Mouse (Mus musculus): ENCODE measurements at regions not wholly inside any gene's neighbourhood (a gene's known extent, or its start where the extent isn't known, plus 50 kb on each side); places are given as distances from the start of the nearest gene placed in this dataset.

DNA sequence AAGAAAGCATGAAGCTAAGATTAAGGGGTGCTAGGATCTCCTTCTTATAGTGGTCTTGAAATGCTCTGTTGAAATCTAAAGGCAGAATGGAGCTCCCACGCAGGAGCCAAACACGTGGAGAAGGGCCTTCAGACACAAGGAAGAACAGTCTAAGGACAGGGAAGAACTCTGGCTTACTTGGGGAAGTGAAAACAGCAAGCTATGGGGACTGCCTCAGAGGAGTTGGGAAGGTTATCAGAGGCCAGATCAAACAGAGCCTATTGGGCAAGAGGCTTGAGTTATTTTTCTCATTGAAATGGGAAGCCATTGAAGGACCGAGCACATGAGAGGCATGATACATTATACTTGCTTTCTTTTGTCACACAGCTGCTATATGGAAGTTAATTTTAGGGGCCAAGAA is 181.9 kb downstream of the Gm826 start:
- H3K27ac ChIP-seq (ENCODE audit: low read depth, low read length): no peak overlapping the region
- H3K4me2 ChIP-seq (replicated peaks; ENCODE audit: low read depth, low read length): no peak overlapping the region
- H3K36me3 ChIP-seq (ENCODE audit: control insufficient read depth, insufficient read depth, low read length): no peaks in the 10 kb centered on the region
- H3K4me3 ChIP-seq (ENCODE audit: low read depth, low read length): no peak overlapping the region
- DNase-seq (ENCODE audit: low spot score) (no peak), ATAC-seq (ENCODE audit: low FRiP score) (no peak)
- WGBS: 84% methylated on average over 3 of the region's 3 CpGs
- H3K9me3 ChIP-seq (ENCODE audit: control insufficient read depth, low read length): no peaks in the 10 kb centered on the region
- no peak overlapping the region for H3K9ac ChIP-seq (ENCODE audit: low read depth, low read length)
- no peaks in the 10 kb centered on the region for H3K4me1 ChIP-seq (replicated peaks; ENCODE audit: control insufficient read depth, insufficient read depth, low read length)
- H3K27me3 ChIP-seq (ENCODE audit: control insufficient read depth, insufficient read depth, low read length): no peaks in the 10 kb centered on the region

GRCm38 (mm10) chr2:160148936-160149335 is 185.0 kb downstream of the Gm826 start:
- WGBS: 92% methylated on average over 3 of the region's 3 CpGs
- no peaks in the 10 kb centered on the region for H3K4me1 ChIP-seq (replicated peaks; ENCODE audit: control insufficient read depth, insufficient read depth, low read length)
- no peak for ATAC-seq (ENCODE audit: low FRiP score)

DNA sequence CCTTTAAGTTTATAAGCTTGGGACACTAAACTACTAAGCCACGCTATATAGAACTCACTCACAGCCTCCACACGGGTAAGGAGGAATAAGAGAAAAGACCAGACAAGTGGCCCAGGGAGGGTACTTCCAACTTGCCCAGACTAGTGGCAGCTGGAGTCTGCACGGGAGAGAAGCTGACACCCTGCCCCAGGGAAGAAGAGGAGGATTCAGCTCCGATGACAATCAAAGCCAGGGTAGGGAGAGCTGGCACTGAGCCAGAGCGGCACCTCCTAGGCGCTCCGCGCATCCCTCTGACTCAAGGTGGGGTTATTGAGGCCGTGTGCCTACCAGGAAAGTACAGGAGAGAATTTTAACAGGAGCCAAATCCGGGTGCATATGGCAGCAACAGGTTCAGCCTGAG is 185.4 kb downstream of the Gm826 start:
- Histone ChIP-seq H3K27ac (ENCODE audit: low read depth, low read length) (no peak overlapping the region), H3K4me2 (replicated peaks; ENCODE audit: low read depth, low read length) (no peak overlapping the region), H3K9ac (ENCODE audit: low read depth, low read length) (no peak overlapping the region), H3K9me3 (ENCODE audit: control insufficient read depth, low read length) (no peaks in the 10 kb centered on the region), H3K36me3 (ENCODE audit: control insufficient read depth, insufficient read depth, low read length) (no peaks in the 10 kb centered on the region), H3K4me3 (ENCODE audit: low read depth, low read length) (no peak overlapping the region), H3K27me3 (ENCODE audit: control insufficient read depth, insufficient read depth, low read length) (no peaks in the 10 kb centered on the region), H3K4me1 (replicated peaks; ENCODE audit: control insufficient read depth, insufficient read depth, low read length) (no peaks in the 10 kb centered on the region)
- ATAC-seq (ENCODE audit: low FRiP score) (no peak), DNase-seq (ENCODE audit: low spot score) (no peak)
- 78% methylated on average over 10 of the region's 10 CpGs for WGBS

More at GRCm38 (mm10) chr2:160148936-160149335, 185.0 kb downstream of the Gm826 start:
- DNase-seq (ENCODE audit: low spot score): no peak
- H3K4me3 ChIP-seq (ENCODE audit: low read depth, low read length): no peak overlapping the region
- no peaks in the 10 kb centered on the region for H3K9me3 ChIP-seq (ENCODE audit: control insufficient read depth, low read length)
- no peak overlapping the region for H3K9ac ChIP-seq (ENCODE audit: low read depth, low read length)
- no peaks in the 10 kb centered on the region for H3K27me3 ChIP-seq (ENCODE audit: control insufficient read depth, insufficient read depth, low read length)
- no peaks in the 10 kb centered on the region for H3K36me3 ChIP-seq (ENCODE audit: control insufficient read depth, insufficient read depth, low read length)
- H3K4me2 ChIP-seq (replicated peaks; ENCODE audit: low read depth, low read length): no peak overlapping the region
- H3K27ac ChIP-seq (ENCODE audit: low read depth, low read length): no peak overlapping the region

GRCm38 (mm10) chr2:160148031-160148430 is 185.9 kb downstream of the Gm826 start:
- no peaks in the 10 kb centered on the region for H3K27me3 ChIP-seq (ENCODE audit: control insufficient read depth, insufficient read depth, low read length)
- H3K4me1 ChIP-seq (replicated peaks; ENCODE audit: control insufficient read depth, insufficient read depth, low read length): no peaks in the 10 kb centered on the region
- H3K9me3 ChIP-seq (ENCODE audit: control insufficient read depth, low read length): no peaks in the 10 kb centered on the region
- no peaks in the 10 kb centered on the region for H3K36me3 ChIP-seq (ENCODE audit: control insufficient read depth, insufficient read depth, low read length)
- H3K9ac ChIP-seq (ENCODE audit: low read depth, low read length): no peak overlapping the region
- no peak overlapping the region for H3K4me3 ChIP-seq (ENCODE audit: low read depth, low read length)
- no peak overlapping the region for H3K27ac ChIP-seq (ENCODE audit: low read depth, low read length)
- DNase-seq (ENCODE audit: low spot score) (no peak), ATAC-seq (ENCODE audit: low FRiP score) (no peak)
- 82% methylated on average over 2 of the region's 2 CpGs for WGBS
- no peak overlapping the region for H3K4me2 ChIP-seq (replicated peaks; ENCODE audit: low read depth, low read length)

DNA sequence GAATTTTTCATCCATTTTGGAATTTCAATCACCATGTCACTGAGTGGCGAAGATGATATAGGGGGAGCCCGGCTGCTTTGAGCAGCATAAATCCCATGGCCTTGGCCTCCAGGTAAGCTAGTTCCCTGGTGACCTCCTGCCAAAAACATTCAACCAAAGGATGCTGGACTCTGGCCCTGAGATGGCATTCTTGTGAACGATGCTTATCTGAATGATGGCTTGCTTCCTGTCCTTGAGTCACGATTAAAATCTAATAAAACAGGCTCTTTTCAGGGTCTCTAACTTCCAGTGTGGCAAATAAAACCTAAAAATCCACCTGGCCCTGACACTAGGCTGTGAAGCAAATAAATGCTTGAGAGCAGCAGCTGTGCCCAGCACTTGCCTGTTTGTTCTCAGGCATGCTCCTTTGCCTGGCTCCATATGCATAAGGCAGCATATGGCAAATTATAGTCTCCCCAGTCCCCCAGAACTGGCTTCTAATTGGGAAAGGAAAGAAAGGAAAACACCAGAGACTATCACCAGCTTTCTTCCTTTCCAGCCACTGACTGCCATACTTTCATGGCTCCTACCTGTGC is 193.7 kb downstream of the Gm826 start:
- H3K4me3 ChIP-seq (ENCODE audit: low read depth, low read length): no peak overlapping the region
- no peaks in the 10 kb centered on the region for H3K9me3 ChIP-seq (ENCODE audit: control insufficient read depth, low read length)
- H3K4me2 ChIP-seq (replicated peaks; ENCODE audit: low read depth, low read length): no peak overlapping the region
- ATAC-seq (ENCODE audit: low FRiP score): no peak
- 91% methylated on average over 4 of the region's 4 CpGs for WGBS
- no peak overlapping the region for H3K27ac ChIP-seq (ENCODE audit: low read depth, low read length)
- no peaks in the 10 kb centered on the region for H3K36me3 ChIP-seq (ENCODE audit: control insufficient read depth, insufficient read depth, low read length)
- no peaks in the 10 kb centered on the region for H3K4me1 ChIP-seq (replicated peaks; ENCODE audit: control insufficient read depth, insufficient read depth, low read length)
- H3K27me3 ChIP-seq (ENCODE audit: control insufficient read depth, insufficient read depth, low read length): no peaks in the 10 kb centered on the region
- H3K9ac ChIP-seq (ENCODE audit: low read depth, low read length): no peak overlapping the region
- DNase-seq (ENCODE audit: low spot score): no peak

DNA sequence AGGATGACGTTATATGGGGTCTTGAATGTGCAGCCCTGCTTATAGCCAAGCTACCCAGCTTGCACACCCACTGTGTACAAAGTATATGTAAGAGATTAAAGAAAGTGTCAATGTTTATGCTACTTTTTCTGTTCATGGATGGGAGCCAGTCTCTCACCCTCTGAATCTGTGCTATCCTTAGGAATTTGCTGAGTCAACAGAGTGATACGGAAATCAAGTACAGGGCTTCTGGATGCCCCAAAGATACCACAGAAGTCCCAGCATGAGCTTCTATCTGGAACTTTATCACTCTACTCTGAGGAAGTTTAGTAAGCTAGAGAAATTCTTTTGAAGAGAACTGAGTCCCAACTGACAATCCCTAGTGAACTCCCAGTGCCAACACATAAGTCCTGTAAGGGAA is 195.9 kb downstream of the Gm826 start:
- Histone ChIP-seq H3K4me1 (replicated peaks; ENCODE audit: control insufficient read depth, insufficient read depth, low read length) (no peaks in the 10 kb centered on the region), H3K27ac (ENCODE audit: low read depth, low read length) (no peak overlapping the region), H3K4me3 (ENCODE audit: low read depth, low read length) (no peak overlapping the region), H3K4me2 (replicated peaks; ENCODE audit: low read depth, low read length) (no peak overlapping the region), H3K36me3 (ENCODE audit: control insufficient read depth, insufficient read depth, low read length) (no peaks in the 10 kb centered on the region), H3K9me3 (ENCODE audit: control insufficient read depth, low read length) (no peaks in the 10 kb centered on the region), H3K9ac (ENCODE audit: low read depth, low read length) (no peak overlapping the region), H3K27me3 (ENCODE audit: control insufficient read depth, insufficient read depth, low read length) (no peaks in the 10 kb centered on the region)
- WGBS: 92% methylated on average over 2 of the region's 2 CpGs
- ATAC-seq (ENCODE audit: low FRiP score) (no peak), DNase-seq (ENCODE audit: low spot score) (no peak)

GRCm38 (mm10) chr2:160131797-160132196 is 202.2 kb downstream of the Gm826 start:
- 45% methylated on average over 2 of the region's 2 CpGs for WGBS
- Histone ChIP-seq H3K36me3 (ENCODE audit: control insufficient read depth, insufficient read depth, low read length) (no peaks in the 10 kb centered on the region), H3K27ac (ENCODE audit: low read depth, low read length) (no peak overlapping the region), H3K4me2 (replicated peaks; ENCODE audit: low read depth, low read length) (no peak overlapping the region), H3K4me1 (replicated peaks; ENCODE audit: control insufficient read depth, insufficient read depth, low read length) (no peaks in the 10 kb centered on the region), H3K9ac (ENCODE audit: low read depth, low read length) (no peak overlapping the region), H3K4me3 (ENCODE audit: low read depth, low read length) (no peak overlapping the region), H3K9me3 (ENCODE audit: control insufficient read depth, low read length) (no peaks in the 10 kb centered on the region), H3K27me3 (ENCODE audit: control insufficient read depth, insufficient read depth, low read length) (no peaks in the 10 kb centered on the region)
- DNase-seq (ENCODE audit: low spot score): peak; percentile 10
- ATAC-seq (ENCODE audit: low FRiP score): no peak

DNA sequence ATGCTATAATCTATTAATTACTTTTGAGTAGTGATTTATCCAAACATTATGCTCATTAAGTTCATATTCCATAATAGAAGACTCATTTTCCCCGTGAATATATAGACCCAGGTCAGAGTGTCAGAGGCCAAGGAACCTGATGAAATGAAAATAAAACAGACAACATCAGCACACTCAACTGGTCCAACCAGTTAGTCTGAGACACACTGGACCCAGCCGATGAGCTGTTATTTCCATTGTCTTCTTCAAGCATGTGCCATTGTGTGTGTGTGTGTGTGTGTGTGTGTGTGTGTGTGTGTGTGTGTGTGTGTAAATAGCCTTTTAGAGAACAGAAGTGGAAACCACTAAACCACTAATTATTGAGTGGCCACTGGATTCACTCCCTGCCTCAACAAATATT is 202.6 kb downstream of the Gm826 start:
- DNase-seq (ENCODE audit: low spot score) (no peak), ATAC-seq (ENCODE audit: low FRiP score) (no peak)
- no peaks in the 10 kb centered on the region for H3K36me3 ChIP-seq (ENCODE audit: control insufficient read depth, insufficient read depth, low read length)
- no peaks in the 10 kb centered on the region for H3K9me3 ChIP-seq (ENCODE audit: control insufficient read depth, low read length)
- H3K9ac ChIP-seq (ENCODE audit: low read depth, low read length): no peak overlapping the region
- H3K4me2 ChIP-seq (replicated peaks; ENCODE audit: low read depth, low read length): no peak overlapping the region
- H3K4me3 ChIP-seq (ENCODE audit: low read depth, low read length): no peak overlapping the region
- no peaks in the 10 kb centered on the region for H3K27me3 ChIP-seq (ENCODE audit: control insufficient read depth, insufficient read depth, low read length)
- H3K4me1 ChIP-seq (replicated peaks; ENCODE audit: control insufficient read depth, insufficient read depth, low read length): no peaks in the 10 kb centered on the region
- H3K27ac ChIP-seq (ENCODE audit: low read depth, low read length): no peak overlapping the region
- 66% methylated on average over 2 of the region's 2 CpGs for WGBS

DNA sequence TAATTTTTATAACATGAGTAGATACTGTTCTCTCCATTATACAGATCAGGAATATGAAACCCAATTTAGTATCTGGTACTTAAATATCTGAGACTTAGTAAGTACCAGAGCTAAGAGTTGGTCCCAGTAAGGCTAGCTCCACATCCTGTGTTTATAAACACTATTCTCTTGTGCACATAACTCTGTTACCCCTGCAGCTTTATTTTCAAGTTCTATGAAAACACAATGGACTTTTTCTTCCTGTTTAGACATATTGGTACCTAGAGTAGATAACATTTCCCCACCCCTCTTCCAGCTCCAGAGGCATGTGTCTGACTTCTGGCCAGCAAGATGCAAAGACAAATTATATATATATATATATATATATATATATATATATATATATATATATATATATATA is 216.8 kb downstream of the Gm826 start:
- no peak for ATAC-seq (ENCODE audit: low FRiP score)

More for the DNA sequence above, 216.8 kb downstream of the Gm826 start:
- Histone ChIP-seq H3K27me3 (ENCODE audit: control insufficient read depth, insufficient read depth, low read length) (no peaks in the 10 kb centered on the region), H3K27ac (ENCODE audit: low read depth, low read length) (no peak overlapping the region), H3K9ac (ENCODE audit: low read depth, low read length) (no peak overlapping the region), H3K4me1 (replicated peaks; ENCODE audit: control insufficient read depth, insufficient read depth, low read length) (no peaks in the 10 kb centered on the region), H3K4me2 (replicated peaks; ENCODE audit: low read depth, low read length) (no peak overlapping the region), H3K4me3 (ENCODE audit: low read depth, low read length) (no peak overlapping the region), H3K9me3 (ENCODE audit: control insufficient read depth, low read length) (no peaks in the 10 kb centered on the region), H3K36me3 (ENCODE audit: control insufficient read depth, insufficient read depth, low read length) (no peaks in the 10 kb centered on the region)
- DNase-seq (ENCODE audit: low spot score): no peak
